Mouse (Mus musculus): ENCODE measurements around the gene Fmnl2.

GRCm38 (mm10) chr2:52884082-52884481 is 26.4 kb downstream of the Fmnl2 start:
- TF ChIP-seq CTCF (IDR thresholded peaks at IDR 0.05) (no peak), EP300 (IDR thresholded peaks at IDR 0.05) (no peak)
